9 mouse cellular contexts compared by ENCODE assay signal in genomic region chr1:134182025-134182424, GRCm38 (mm10). TPM values are rescaled to one million over a fixed set of nuclear protein-coding genes. Genes with fewer than 3 reads are reported as not detected.
DNase-seq lines count a peak whose midpoint lies in the region; ATAC-seq lines count a peak whose summit lies in the region.
"Had no signal": no experiment of that assay in that cellular context is flagged by ENCODE, and none has a peak within 500 bp of the region (broad histone marks: within the 10 kb centered on the region; RNA-seq: fewer than 3 reads in every experiment).

TSS of gene Chil1 (plus strand) at chr1:134182176.

- H3K4me3 ChIP-seq in forebrain, embryonic 10.5 days, result no peak within 1 kb of the TSS
- no peak within 1 kb of the TSS for H3K4me3 ChIP-seq in forebrain, embryonic 12.5 days (replicated peaks)

- no peak within 1 kb of the TSS for H3K9ac ChIP-seq in forebrain, embryonic 12.5 days

- no peak for ATAC-seq in forebrain, embryonic 12.5 days (ENCODE audit: low FRiP score)

- H3K27me3 ChIP-seq in forebrain, embryonic 10.5 days (ENCODE audit: poor library complexity, severe bottlenecking), result peaks cover 32% of the 10 kb centered on the region
- H3K27me3 ChIP-seq in forebrain, embryonic 12.5 days, result peaks cover 16% of the 10 kb centered on the region; the same call in 1 of the 2 replicates

- 46% methylated on average over 4 of the region's 4 CpGs for whole genome bisulfite sequencing in forebrain, embryonic 10.5 days
- WGBS in forebrain, embryonic 12.5 days, result 43% methylated on average over 4 of the region's 4 CpGs

- H3K36me3 ChIP-seq in forebrain, embryonic 10.5 days (replicated peaks), result no peaks in the 10 kb centered on the region
- H3K36me3 ChIP-seq in forebrain, embryonic 12.5 days (replicated peaks), result no peaks in the 10 kb centered on the region

- no peak for DNase-seq in forebrain, embryonic 10.5 days (ENCODE audit: extremely low spot score, low spot score)
- DNase-seq in left cerebral cortex, adult 18-20 months (ENCODE audit: low spot score in 2 of 2), result no peak
- no peak for DNase-seq in left cerebral cortex, postnatal 14 days (ENCODE audit: low spot score in 2 of 2)
- DNase-seq in fibroblast of lung, adult 2 months (ENCODE audit: low read depth), result peak; percentile 82
- peak; percentile 76 for DNase-seq in lung, postnatal 25 days (ENCODE audit: low spot score)
- DNase-seq in Muller cell, postnatal 12 days (ENCODE audit: inconsistent ontology term), result no peak
- no peak for DNase-seq in embryo, embryonic 10.5 days (ENCODE audit: low spot score)
- DNase-seq: right cerebral cortex, postnatal 14 days had no signal

- H3K4me1 ChIP-seq in forebrain, embryonic 10.5 days, result peaks cover 29% of the 10 kb centered on the region
- peaks cover 4% of the 10 kb centered on the region; the same call in 1 of the 2 replicates for H3K4me1 ChIP-seq in forebrain, embryonic 12.5 days

- intact Hi-C loops in left cerebral cortex, postnatal 14 days (cut with DNase I), result no loop called here

- H3K4me2 ChIP-seq in forebrain, embryonic 12.5 days, result no peak within 1 kb of the TSS

- H3K27ac ChIP-seq in forebrain, embryonic 10.5 days, result peak within 1 kb of the TSS; percentile 30; the same call in 1 of the 2 replicates
- H3K27ac ChIP-seq in forebrain, embryonic 12.5 days, result no peak within 1 kb of the TSS

- no peaks in the 10 kb centered on the region for H3K9me3 ChIP-seq in forebrain, embryonic 10.5 days
- no peaks in the 10 kb centered on the region for H3K9me3 ChIP-seq in forebrain, embryonic 12.5 days

RNA-seq across cellular contexts. Expression of gene Chil1, which starts in this region (rescaled TPM):
- polyA plus RNA-seq in forebrain, embryonic 10.5 days (2016; fragmentation: Nextera tagmentation; extraction: Ambion mirVana), result not detected in 2 replicates
- 1.9 and 2.5 TPM in 2 replicates for polyA plus RNA-seq in forebrain, embryonic 12.5 days (2016; fragmentation: Nextera tagmentation; extraction: Ambion mirVana)
- 10 to 100 TPM; 16.5 to 18.4 TPM for total RNA-seq in left cerebral cortex, adult 18-20 months (2021)
- total RNA-seq in left cerebral cortex, postnatal 14 days (2021), result 1 to 10 TPM; 5.9 to 6.9 TPM

Comparison
In these comparisons a context has a peak if more than half of its experiments do, and no peak if none do; other contexts are left out.
1. DNase-seq: peak in fibroblast of lung, adult 2 months (single experiment) and lung, postnatal 25 days (single experiment); none in forebrain, embryonic 10.5 days (single experiment), left cerebral cortex, adult 18-20 months (0 of 2), left cerebral cortex, postnatal 14 days (0 of 2), Muller cell, postnatal 12 days (single experiment) and embryo, embryonic 10.5 days (single experiment).